Mouse (Mus musculus) CH12.LX (cell line): ENCODE results near the gene Sf3b3. TPM values are rescaled to one million over a fixed set of nuclear protein-coding genes. Genes with fewer than 3 reads are reported as not detected.

ENCODE experiments used
- DNase-seq: peaks from one replicate; pipeline ENCODE4 v3.0.0-alpha.2; 2013; ENCODE audit errors: extremely low read depth
- H3K27ac ChIP-seq: 2 replicates; pipeline ENCODE4 v1.5.1; 2012; ENCODE audit warnings: low read depth, mild to moderate bottlenecking, control low read depth, moderate library complexity; ENCODE audit not compliant: insufficient read depth
- H3K27me3 ChIP-seq: replicated peaks from 2 replicates; pipeline ENCODE3; 2012; ENCODE audit warnings: inconsistent platforms
- H3K36me3 ChIP-seq, 2 experiments: replicated peaks in 1 of 2; 2 replicates each; pipeline versions ENCODE3 to v1.6.1; 2012; ENCODE audit warnings: inconsistent platforms in 1 of 2, low read length in 1 of 2, mild to moderate bottlenecking in 1 of 2, mixed read lengths in 1 of 2, moderate library complexity in 1 of 2; ENCODE audit not compliant: control insufficient read depth in 1 of 2, insufficient read depth in 1 of 2
- H3K4me1 ChIP-seq, 2 experiments: 2 replicates each; pipeline ENCODE4 v1.6.1; 2012; ENCODE audit warnings: inconsistent platforms in 1 of 2, moderate library complexity in 1 of 2; ENCODE audit not compliant: insufficient read depth in 2 of 2, control insufficient read depth in 1 of 2
- H3K4me2 ChIP-seq: 2 replicates; pipeline ENCODE4 v1.6.1; 2012; ENCODE audit warnings: low read depth, mild to moderate bottlenecking, control low read depth; ENCODE audit not compliant: poor library complexity, insufficient read depth, severe bottlenecking
- H3K4me3 ChIP-seq, 3 experiments: fragments of 150-350 bp in 1 of 3; sonication (generic) in 1 of 3; replicated peaks in 1 of 3; 2 replicates each; pipeline versions ENCODE3 to v1.5.1; 2011 to 2012; ENCODE audit warnings: low read depth in 2 of 3, low read length in 2 of 3, mild to moderate bottlenecking in 2 of 3, moderate library complexity in 2 of 3, control low read depth in 1 of 3, improper control_type of control experiment in 1 of 3, inconsistent platforms in 1 of 3, mixed read lengths in 1 of 3; ENCODE audit not compliant: poor library complexity in 1 of 3
- H3K79me2 ChIP-seq: replicated peaks from 2 replicates; pipeline ENCODE4 v1.6.1; 2012; ENCODE audit warnings: mild to moderate bottlenecking, moderate library complexity; ENCODE audit not compliant: control insufficient read depth, poor library complexity, insufficient read depth, severe bottlenecking; ENCODE audit errors: extremely low read depth
- H3K9ac ChIP-seq: 2 replicates; pipeline ENCODE4 v1.6.1; 2012; ENCODE audit warnings: low read depth, mild to moderate bottlenecking, control low read depth, moderate library complexity; ENCODE audit not compliant: insufficient read depth
- H3K9me3 ChIP-seq: replicated peaks from 2 replicates; pipeline ENCODE3; 2012; ENCODE audit warnings: low read length, inconsistent platforms, mixed read lengths
- CHD1 ChIP-seq: IDR thresholded peaks from 2 replicates; pipeline ENCODE4 v1.6.1; 2012; ENCODE audit warnings: low read depth, low read length, improper control_type of control experiment, inconsistent platforms
- CTCF ChIP-seq, 2 experiments: IDR thresholded peaks in 1 of 2; conservative IDR thresholded peaks in 1 of 2; 2 replicates each; pipeline ENCODE4 v1.5.1; 2011 to 2012; ENCODE audit warnings: low read depth in 2 of 2, low read length in 2 of 2, improper control_type of control experiment in 1 of 2, inconsistent platforms in 1 of 2, mild to moderate bottlenecking in 1 of 2, moderate library complexity in 1 of 2
- E2F4 ChIP-seq: IDR thresholded peaks from 2 replicates; pipeline ENCODE4 v1.6.1; 2011; ENCODE audit warnings: low read depth, low read length, improper control_type of control experiment; ENCODE audit not compliant: insufficient replicate concordance
- ELF1 ChIP-seq: IDR thresholded peaks from 2 replicates; pipeline ENCODE4 v1.6.1; 2014; ENCODE audit warnings: low read depth, mild to moderate bottlenecking, inconsistent platforms, low read length, improper control_type of control experiment
- EP300 ChIP-seq: IDR thresholded peaks from 2 replicates; pipeline ENCODE4 v1.6.1; 2011; ENCODE audit warnings: low read length, improper control_type of control experiment
- ETS1 ChIP-seq: conservative IDR thresholded peaks from 2 replicates; pipeline ENCODE4 v1.6.1; 2012; ENCODE audit warnings: low read depth, mild to moderate bottlenecking, inconsistent platforms, low read length, improper control_type of control experiment, moderate library complexity
- GABPA ChIP-seq: IDR thresholded peaks from 2 replicates; pipeline ENCODE4 v1.6.1; 2012; ENCODE audit warnings: low read depth, low read length, improper control_type of control experiment, inconsistent platforms; ENCODE audit not compliant: insufficient replicate concordance
- HCFC1 ChIP-seq: IDR thresholded peaks from 2 replicates; pipeline ENCODE4 v1.6.1; 2012; ENCODE audit warnings: low read depth, mild to moderate bottlenecking, inconsistent platforms, low read length, improper control_type of control experiment
- IRF4 ChIP-seq: IDR thresholded peaks from 2 replicates; pipeline ENCODE4 v1.6.1; 2014; ENCODE audit warnings: low read depth, mild to moderate bottlenecking, inconsistent platforms, low read length, improper control_type of control experiment
- JUND ChIP-seq: conservative IDR thresholded peaks from 2 replicates; pipeline ENCODE4 v1.6.1; 2011; ENCODE audit warnings: low read depth, low read length, improper control_type of control experiment
- KAT2A ChIP-seq: IDR thresholded peaks from 2 replicates; pipeline ENCODE4 v1.6.1; 2012; ENCODE audit warnings: low read length, improper control_type of control experiment, inconsistent platforms; ENCODE audit not compliant: insufficient replicate concordance
- MAX ChIP-seq: IDR thresholded peaks from 2 replicates; pipeline ENCODE4 v1.6.1; 2011; ENCODE audit warnings: low read length, improper control_type of control experiment
- MEF2A ChIP-seq: IDR thresholded peaks from 2 replicates; pipeline ENCODE4 v1.6.1; 2014; ENCODE audit warnings: low read depth, mild to moderate bottlenecking, inconsistent platforms, low read length, improper control_type of control experiment, borderline replicate concordance
- MXI1 ChIP-seq: IDR thresholded peaks from 2 replicates; pipeline ENCODE4 v1.6.1; 2011; ENCODE audit warnings: mild to moderate bottlenecking, low read depth, low read length, improper control_type of control experiment
- NRF1 ChIP-seq: IDR thresholded peaks from 2 replicates; pipeline ENCODE4 v1.6.1; 2014; ENCODE audit warnings: low read depth, mild to moderate bottlenecking, inconsistent platforms, low read length, improper control_type of control experiment, moderate library complexity
- RCOR1 ChIP-seq: conservative IDR thresholded peaks from 2 replicates; pipeline ENCODE4 v1.6.1; 2012; ENCODE audit warnings: low read depth, mild to moderate bottlenecking, inconsistent platforms, low read length, improper control_type of control experiment
- SIN3A ChIP-seq: IDR thresholded peaks from 2 replicates; pipeline ENCODE4 v1.6.1; 2012; ENCODE audit warnings: low read length, improper control_type of control experiment, inconsistent platforms
- SMC3 ChIP-seq: IDR thresholded peaks from 2 replicates; pipeline ENCODE4 v1.6.1; 2011; ENCODE audit warnings: low read depth, low read length, improper control_type of control experiment
- TBP ChIP-seq: conservative IDR thresholded peaks from 2 replicates; pipeline ENCODE4 v1.6.1; 2011; ENCODE audit warnings: low read depth, low read length, improper control_type of control experiment
- UBTF ChIP-seq: IDR thresholded peaks from 2 replicates; pipeline ENCODE4 v1.6.1; 2012; ENCODE audit warnings: low read depth, mild to moderate bottlenecking, inconsistent platforms, low read length, improper control_type of control experiment, moderate library complexity
- USF1 ChIP-seq: IDR thresholded peaks from 2 replicates; pipeline ENCODE4 v1.6.1; 2014; ENCODE audit warnings: low read depth, mild to moderate bottlenecking, inconsistent platforms, low read length, improper control_type of control experiment
- ZKSCAN1 ChIP-seq: IDR thresholded peaks from 2 replicates; pipeline ENCODE4 v1.6.1; 2012; ENCODE audit warnings: low read depth, inconsistent platforms, low read length, improper control_type of control experiment, borderline replicate concordance
- ZMIZ1 ChIP-seq: IDR thresholded peaks from 2 replicates; pipeline ENCODE4 v1.6.1; 2012; ENCODE audit warnings: low read depth, mild to moderate bottlenecking, inconsistent platforms, low read length, improper control_type of control experiment
- ZNF384 ChIP-seq: IDR thresholded peaks from 2 replicates; pipeline ENCODE4 v1.6.1; 2012; ENCODE audit warnings: low read depth, low read length, improper control_type of control experiment, inconsistent platforms
- dilution Hi-C: fragments of 300-500 bp; cut with MboI; formaldehyde crosslinking; loops from 2 replicates; pipeline ENCODE4 v1.14.3; 2020; ENCODE audit warnings: low sequenced_read_pairs; ENCODE audit not compliant: extremely low pct_unique_long_range_greater_than_20kb, extremely low pct_ligation_motif_present
- in situ Hi-C: fragments of 300-500 bp; cut with MboI; formaldehyde crosslinking; loops from 3 replicates; pipeline ENCODE4 v1.14.3; 2019; ENCODE audit warnings: low sequenced_read_pairs, low pct_ligation_motif_present, low pct_unique_long_range_greater_than_20kb, mixed read lengths
- polyA plus RNA-seq: library from polyadenylated mRNA; unstranded; fragments of >175 nt; gene quantifications from 2 replicates; pipeline ENCODE4 v1.2.1, GENCODE M21; 2012; ENCODE audit warnings: low read depth; ENCODE audit not compliant: insufficient read length
- total RNA-seq, 2 experiments: library from RNA; depleted of rRNA; stranded (reverse); fragments of 300-350 nt in 1 of 2; fragments of >200 nt in 1 of 2; gene quantifications; 2 replicates each; pipeline ENCODE4 v1.2.3; 2012 to 2014

Gene Sf3b3
- total and polyA plus RNA-seq, 3 experiments: 136 to 213 (median 137) TPM

DNA sequence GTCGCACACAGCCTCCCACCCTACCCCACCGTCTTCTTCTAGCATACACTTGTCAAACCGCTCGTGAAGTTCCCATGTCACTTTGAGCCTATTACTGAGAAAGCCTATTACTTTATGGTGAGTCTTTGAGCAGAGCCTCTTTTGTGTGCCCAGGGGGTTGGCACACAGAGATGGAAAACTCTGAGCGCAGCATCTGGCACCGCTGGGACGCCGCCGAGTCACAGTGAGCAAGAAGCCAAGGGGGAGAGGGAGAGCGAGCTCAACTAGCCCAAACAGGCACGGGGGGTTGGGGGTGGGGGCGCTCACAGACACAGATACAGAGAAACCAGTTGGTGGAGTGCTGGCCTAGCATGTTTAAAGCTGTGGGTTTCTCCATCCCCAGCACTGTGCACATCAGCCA lies 57.0 kb downstream of the Sf3b3 start:
- H3K4me1 ChIP-seq: peaks cover 8% of the 10 kb centered on the region in 2 experiments
- TF ChIP-seq RCOR1 (no peak), CTCF (conservative IDR thresholded peaks at IDR 0.05 in 1 of 2, IDR thresholded peaks at IDR 0.05 in 1 of 2; ENCODE audit: low read depth in 2 of 2, low read length in 2 of 2) (no peak), CHD1 (no peak), ZKSCAN1 (no peak), TBP (no peak), ETS1 (no peak), SMC3 (no peak), MAX (no peak), MEF2A (no peak), KAT2A (no peak), ZNF384 (no peak), ZMIZ1 (no peak)
- TF ChIP-seq, all 38 proteins: peak for 0
- dilution Hi-C loops (no loop called here), in situ Hi-C loops (no loop called here)
- H3K36me3 ChIP-seq: no peaks in the 10 kb centered on the region
- no peaks in the 10 kb centered on the region for H3K9me3 ChIP-seq
- H3K27me3 ChIP-seq: no peaks in the 10 kb centered on the region
- no peak for DNase-seq
- H3K79me2 ChIP-seq: no peaks in the 10 kb centered on the region
- H3K4me3 ChIP-seq: no peak overlapping the region
- no peak overlapping the region for H3K9ac ChIP-seq
- H3K27ac ChIP-seq: no peak overlapping the region
- H3K4me2 ChIP-seq: no peak overlapping the region

DNA sequence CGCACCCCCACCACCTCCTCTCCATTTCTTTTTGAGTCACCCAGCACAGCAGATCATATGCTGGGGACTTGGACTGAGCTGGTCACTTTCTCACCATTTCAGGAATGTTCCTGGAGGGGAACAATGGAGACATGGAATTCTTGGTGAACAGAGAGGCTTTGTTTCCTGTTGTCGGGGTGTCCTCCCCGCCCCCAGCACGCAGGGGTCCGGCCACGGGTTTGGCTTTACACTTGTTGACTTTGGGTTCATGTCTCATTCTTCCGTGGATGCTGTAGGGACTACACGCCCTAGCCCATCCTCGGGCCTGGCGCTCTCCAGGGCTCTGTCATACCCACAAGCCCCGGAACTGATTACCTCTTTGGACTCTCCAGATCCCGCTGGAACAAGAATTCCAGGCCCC lies 57.6 kb downstream of the Sf3b3 start:
- Histone ChIP-seq H3K9me3 (no peaks in the 10 kb centered on the region), H3K9ac (no peak overlapping the region), H3K27me3 (no peaks in the 10 kb centered on the region), H3K4me1 (peaks cover 8% of the 10 kb centered on the region in 2 experiments), H3K36me3 (no peaks in the 10 kb centered on the region), H3K79me2 (no peaks in the 10 kb centered on the region), H3K27ac (no peak overlapping the region), H3K4me3 (no peak overlapping the region), H3K4me2 (no peak overlapping the region)
- TF ChIP-seq MEF2A (no peak), RCOR1 (no peak), KAT2A (no peak), ELF1 (no peak), EP300 (no peak), MXI1 (no peak), NRF1 (no peak), CHD1 (no peak), E2F4 (no peak), JUND (no peak), TBP (no peak), HCFC1 (no peak), UBTF (no peak), USF1 (no peak), IRF4 (no peak), GABPA (no peak), SIN3A (no peak)
- DNase-seq: no peak
- dilution Hi-C loops: no loop called here
- in situ Hi-C loops: no loop called here
